Mouse (Mus musculus) spleen, postnatal 36 days (tissue): Measurements from ENCODE around the gene Gm45062.

Source experiments
- DNase-seq, 2 experiments: peaks; one replicate each; pipeline ENCODE4 v3.0.0; 2022; ENCODE audit warnings: low spot score in 2 of 2, mixed read lengths in 1 of 2

The Gm45062 gene

GRCm38 (mm10) chr6:8474316-8474715, 215.1 kb downstream of the Gm45062 start:
- no peak for DNase-seq

GRCm38 (mm10) chr6:8474820-8475219, 215.6 kb downstream of the Gm45062 start:
- DNase-seq, result no peak

- no peak for DNase-seq
Observed at GRCm38 (mm10) chr6:8479176-8479575, 219.9 kb downstream of the Gm45062 start.

- DNase-seq, result no peak
Observed at GRCm38 (mm10) chr6:8484437-8485275, 225.4 kb downstream of the Gm45062 start.

- DNase-seq, result peak; percentile 87 to 89
Observed at GRCm38 (mm10) chr6:8485414-8486175, 226.3 kb downstream of the Gm45062 start.

GRCm38 (mm10) chr6:8486391-8487043, 227.3 kb downstream of the Gm45062 start:
- no peak for DNase-seq

- DNase-seq, result no peak
Observed at GRCm38 (mm10) chr6:8487044-8487853, 228.0 kb downstream of the Gm45062 start.

GRCm38 (mm10) chr6:8488249-8488648, 229.0 kb downstream of the Gm45062 start:
- DNase-seq, result no peak

GRCm38 (mm10) chr6:8489266-8489665, 230.0 kb downstream of the Gm45062 start:
- DNase-seq, result no peak

GRCm38 (mm10) chr6:8489938-8490585, 230.8 kb downstream of the Gm45062 start:
- DNase-seq, result no peak

GRCm38 (mm10) chr6:8492248-8492647, 233.0 kb downstream of the Gm45062 start:
- no peak for DNase-seq

- no peak for DNase-seq
Observed at GRCm38 (mm10) chr6:8495109-8495826, 236.0 kb downstream of the Gm45062 start.

- DNase-seq, result no peak
Observed at GRCm38 (mm10) chr6:8495827-8496222, 236.6 kb downstream of the Gm45062 start.

- DNase-seq, result no peak
Observed at GRCm38 (mm10) chr6:8497234-8497867, 238.1 kb downstream of the Gm45062 start.

GRCm38 (mm10) chr6:8497868-8498257, 238.6 kb downstream of the Gm45062 start:
- DNase-seq, result no peak

- peak in 1 of 2 experiments; percentile 48 for DNase-seq
Observed at GRCm38 (mm10) chr6:8498961-8499360, 239.7 kb downstream of the Gm45062 start.

- no peak for DNase-seq
Observed at GRCm38 (mm10) chr6:8503953-8504352, 244.7 kb downstream of the Gm45062 start.

GRCm38 (mm10) chr6:8504521-8505228, 245.4 kb downstream of the Gm45062 start:
- peak; percentile 76 to 78 for DNase-seq

- no peak for DNase-seq
Observed at GRCm38 (mm10) chr6:8506631-8507030, 247.4 kb downstream of the Gm45062 start.
